Mouse (Mus musculus) layer of hippocampus, adult 2 months (tissue): Measurements from ENCODE around the gene Gm20696. TPM values are rescaled to one million over a fixed set of nuclear protein-coding genes. Genes with fewer than 3 reads are reported as not detected.

Experiments
- DNase-seq, 2 experiments: peaks; one replicate each; pipeline ENCODE4 v3.0.0; 2022; ENCODE audit warnings: low spot score in 2 of 2
- H3K27ac ChIP-seq: fragments of 200-600 bp; 2 replicates; pipeline ENCODE4 v1.8.1; 2022
- H3K4me3 ChIP-seq: fragments of 200-600 bp; 2 replicates; pipeline ENCODE4 v1.8.1; 2022; ENCODE audit warnings: mild to moderate bottlenecking
- CTCF ChIP-seq: fragments of 200-600 bp; conservative IDR thresholded peaks from 2 replicates; pipeline ENCODE4 v1.8.1; 2022; ENCODE audit warnings: antibody characterized with exemption, mild to moderate bottlenecking, moderate library complexity
- total RNA-seq, 2 experiments: library from RNA; stranded (reverse); gene quantifications; 2 replicates each; pipeline ENCODE4 v1.2.3; 2021

The Gm20696 gene
- total RNA-seq, 2 experiments from 2014 or later = 6.2 to 7.3 TPM

DNA sequence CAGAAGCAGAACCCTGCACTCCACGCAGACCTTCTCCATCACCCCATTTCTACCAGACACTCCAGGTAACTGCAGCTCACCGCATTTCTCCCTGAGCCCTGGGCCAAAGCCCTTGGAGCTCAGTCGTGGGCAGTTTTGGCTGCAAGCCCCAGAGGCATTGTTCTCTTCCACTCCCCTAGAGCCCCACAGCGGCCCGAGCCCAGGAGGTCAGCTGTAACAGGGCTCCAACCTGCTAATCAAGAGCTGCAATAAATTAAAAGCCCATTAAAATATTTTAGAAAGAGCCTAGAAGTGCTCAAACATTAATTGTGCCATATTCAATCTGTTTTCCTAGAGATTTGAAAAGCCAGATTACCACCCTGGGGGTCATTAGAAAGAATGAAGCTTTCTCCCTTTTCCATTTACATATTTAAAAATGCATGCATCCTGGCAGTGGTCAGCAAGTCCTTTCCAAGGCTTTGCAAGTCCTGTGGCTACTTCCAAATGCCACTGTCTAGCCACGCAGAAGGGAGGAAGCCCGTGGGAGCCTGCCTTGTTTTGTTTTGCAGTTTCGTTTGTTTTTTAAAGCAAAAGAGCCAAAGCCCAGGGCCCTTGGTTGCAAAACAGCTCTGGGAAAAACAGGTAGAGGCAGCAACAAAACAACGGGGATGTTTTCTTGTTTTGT, 227.3 kb downstream of the Gm20696 start:
- peak in 1 of 2 experiments; percentile 37 for DNase-seq
- no peak for TF ChIP-seq CTCF
- peak overlapping the region; percentile 79 for H3K27ac ChIP-seq
- H3K4me3 ChIP-seq = peak overlapping the region; percentile 7; the same call in 1 of the 2 replicates

DNA sequence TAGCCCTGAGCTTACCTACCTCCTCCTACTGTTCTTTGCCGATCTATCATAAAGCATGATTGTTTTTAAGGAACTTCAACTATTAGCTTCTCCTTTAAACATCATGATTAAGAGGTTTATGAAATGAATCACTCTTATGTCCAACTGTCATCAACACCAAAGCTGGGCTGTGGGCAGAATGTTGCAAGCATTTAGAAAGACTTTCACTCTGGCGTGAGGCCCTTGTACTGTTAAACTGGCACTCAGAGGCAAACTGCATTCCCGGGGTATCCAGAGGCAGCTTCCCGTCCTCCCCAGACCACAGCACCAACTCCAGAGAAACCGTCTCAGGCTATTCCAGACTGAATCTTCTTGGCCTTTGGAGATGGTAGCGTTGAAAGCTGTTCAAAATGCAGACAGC, 230.2 kb downstream of the Gm20696 start:
- no peak for TF ChIP-seq CTCF
- no peak for DNase-seq
- no peak overlapping the region for H3K4me3 ChIP-seq
- H3K27ac ChIP-seq = peak overlapping the region; percentile 25; the same call in 1 of the 2 replicates

DNA sequence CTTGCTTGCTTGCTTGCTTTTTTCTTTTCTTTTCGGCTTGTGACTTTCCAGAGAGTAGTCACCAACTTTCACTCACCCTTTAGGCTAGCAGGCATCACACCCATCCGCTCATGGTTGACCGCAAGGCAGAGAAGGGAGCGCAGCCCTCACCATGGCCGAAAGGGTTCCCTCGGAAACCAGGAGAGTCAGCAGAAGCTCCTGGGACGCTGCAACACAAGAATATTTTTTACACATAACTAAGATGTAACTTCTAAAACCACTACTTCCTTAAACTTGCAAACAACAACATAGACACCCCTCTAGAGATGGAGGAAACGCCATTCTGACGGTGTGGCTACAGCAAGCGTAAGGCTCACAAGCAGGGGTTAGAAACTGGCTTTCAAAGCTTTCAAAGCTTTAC, 231.5 kb downstream of the Gm20696 start:
- no peak for DNase-seq
- TF ChIP-seq CTCF = no peak
- no peak overlapping the region for H3K4me3 ChIP-seq
- no peak overlapping the region for H3K27ac ChIP-seq

DNA sequence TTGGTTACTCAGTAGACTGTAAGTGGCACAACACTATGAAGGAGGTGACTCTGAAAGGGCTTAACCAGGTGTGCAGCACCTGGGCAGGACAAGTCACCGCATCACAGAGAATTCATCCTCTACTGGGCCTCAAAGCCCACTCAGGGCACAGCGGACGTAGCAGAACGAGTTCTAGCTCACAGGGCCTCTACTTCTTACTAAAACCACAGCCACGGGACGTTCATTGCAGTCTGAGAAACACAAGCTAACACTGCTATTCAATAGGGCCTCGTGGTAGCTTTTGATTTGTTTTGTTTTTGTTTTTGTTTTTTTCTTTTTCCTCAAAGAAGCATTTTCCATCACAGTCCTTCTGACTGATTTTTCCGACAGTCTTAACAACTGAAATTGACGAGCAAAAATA, 233.6 kb downstream of the Gm20696 start:
- no peak overlapping the region; the same call in 1 of the 2 replicates for H3K27ac ChIP-seq
- no peak for DNase-seq
- TF ChIP-seq CTCF = no peak
- H3K4me3 ChIP-seq = no peak overlapping the region

DNA sequence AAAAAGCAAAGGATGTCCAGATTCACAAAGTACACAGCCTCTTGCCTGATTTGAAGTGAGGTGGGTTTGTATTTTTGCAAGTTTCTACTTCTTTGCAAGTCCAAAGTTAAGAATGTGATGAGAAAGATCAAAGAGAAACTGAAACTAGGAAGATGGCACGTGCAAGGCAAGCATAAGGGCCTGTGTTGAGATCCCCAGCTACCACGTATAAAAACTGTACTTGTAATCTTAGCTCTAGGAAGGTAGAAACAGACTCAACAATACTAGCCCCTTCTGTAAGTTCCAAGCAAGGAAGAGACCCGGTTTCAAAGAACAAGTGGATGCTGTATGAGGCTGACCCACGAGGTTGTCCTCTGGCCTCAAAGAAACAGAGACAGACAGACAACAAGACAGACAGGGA, 234.7 kb downstream of the Gm20696 start:
- no peak for TF ChIP-seq CTCF
- DNase-seq = no peak
- Histone ChIP-seq H3K27ac (no peak overlapping the region), H3K4me3 (no peak overlapping the region)

DNA sequence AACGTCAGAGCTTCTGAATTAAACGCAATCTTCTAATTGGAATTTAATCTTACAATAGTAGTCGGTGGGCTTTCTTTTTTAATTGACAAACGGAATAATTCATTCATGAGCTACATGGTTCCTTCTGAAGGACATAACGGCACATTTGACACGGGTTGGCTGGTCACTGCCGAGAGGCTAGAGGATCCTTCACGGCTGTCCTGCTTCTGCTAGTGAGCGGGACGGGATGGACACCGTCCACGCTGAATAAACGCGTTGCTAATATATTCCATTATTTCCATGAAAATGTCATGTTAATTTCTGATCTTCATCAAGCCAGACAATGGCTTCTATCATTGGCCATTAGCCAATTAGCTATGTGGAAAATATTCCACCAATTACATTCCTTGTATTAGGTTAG, 236.0 kb downstream of the Gm20696 start:
- Histone ChIP-seq H3K27ac (no peak overlapping the region), H3K4me3 (no peak overlapping the region)
- TF ChIP-seq CTCF = no peak
- no peak for DNase-seq

DNA sequence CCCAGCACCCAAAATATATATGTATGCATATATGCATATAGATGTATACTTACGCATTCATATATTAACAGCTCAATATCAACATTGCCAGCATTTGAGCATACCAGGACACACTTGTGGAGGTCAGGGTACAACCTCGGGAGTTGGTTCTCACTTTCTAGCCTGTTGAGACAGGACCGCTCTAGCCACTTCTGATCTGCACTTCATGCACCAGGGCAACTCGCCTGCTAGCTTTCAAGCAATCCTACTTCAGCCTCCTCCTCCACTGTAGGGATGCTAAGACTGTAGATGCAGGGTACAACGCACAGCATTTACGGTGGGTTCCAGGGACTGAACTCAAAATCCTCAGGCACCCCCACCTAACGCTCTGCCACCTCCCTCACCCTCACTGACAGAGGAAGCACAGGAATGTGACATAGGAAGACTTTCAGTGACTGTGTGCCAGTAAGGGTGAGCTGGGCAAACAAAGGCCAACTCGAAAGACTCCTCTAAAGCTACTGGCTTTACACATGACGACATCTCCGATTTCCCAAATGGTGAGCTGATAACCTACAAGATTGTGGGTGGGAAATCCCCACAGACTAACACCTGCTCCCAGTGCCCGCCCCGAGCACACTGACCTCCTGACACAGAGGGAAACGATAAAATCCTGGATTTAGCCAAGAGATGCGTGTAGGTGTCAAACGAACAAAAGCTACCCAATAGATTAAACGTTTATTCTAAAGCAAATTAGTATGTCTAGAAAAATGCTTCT, 237.0 kb downstream of the Gm20696 start:
- TF ChIP-seq CTCF = no peak
- Histone ChIP-seq H3K27ac (no peak overlapping the region), H3K4me3 (no peak overlapping the region)
- DNase-seq = no peak

DNA sequence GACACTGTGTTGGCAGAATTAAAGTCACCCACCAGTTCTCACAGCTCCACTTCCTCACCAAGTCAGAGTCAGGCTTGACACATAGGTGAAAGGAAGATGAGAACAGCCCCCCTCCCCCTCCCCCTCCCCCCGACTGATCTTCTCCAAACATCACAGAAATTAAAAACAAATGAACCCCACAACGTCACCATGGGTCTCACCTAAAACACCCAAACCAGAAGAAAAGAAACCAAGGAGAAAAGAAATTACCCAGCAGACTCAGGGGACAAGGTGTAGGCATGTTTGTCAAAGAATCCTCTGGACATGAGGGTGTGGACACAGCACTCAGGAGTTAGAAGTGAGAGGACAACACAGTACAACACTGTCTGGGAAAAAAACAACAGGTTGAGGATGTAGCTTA, 237.6 kb downstream of the Gm20696 start:
- Histone ChIP-seq H3K27ac (no peak overlapping the region), H3K4me3 (no peak overlapping the region)
- TF ChIP-seq CTCF = no peak
- DNase-seq = no peak

DNA sequence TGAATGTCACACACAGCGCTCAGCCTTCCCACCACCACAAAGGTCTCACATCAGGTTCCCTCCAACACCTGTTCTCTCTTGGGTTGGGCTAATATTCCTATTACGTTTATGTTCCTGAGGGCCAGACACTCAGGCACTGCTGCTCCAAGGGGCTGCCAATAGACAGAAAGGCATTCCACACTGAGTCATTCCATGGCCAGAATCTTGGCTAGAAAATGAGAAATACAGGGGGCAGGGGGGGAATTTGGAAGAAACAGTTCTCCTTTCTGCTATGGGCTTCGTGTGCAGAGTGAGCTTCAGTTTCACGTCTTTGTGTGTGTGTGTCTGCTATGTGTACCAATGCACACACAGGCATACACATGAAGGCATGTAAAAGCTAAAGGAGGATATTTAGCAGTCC, 239.3 kb downstream of the Gm20696 start:
- no peak overlapping the region for H3K27ac ChIP-seq
- no peak for TF ChIP-seq CTCF
- DNase-seq = no peak
- H3K4me3 ChIP-seq = no peak overlapping the region

DNA sequence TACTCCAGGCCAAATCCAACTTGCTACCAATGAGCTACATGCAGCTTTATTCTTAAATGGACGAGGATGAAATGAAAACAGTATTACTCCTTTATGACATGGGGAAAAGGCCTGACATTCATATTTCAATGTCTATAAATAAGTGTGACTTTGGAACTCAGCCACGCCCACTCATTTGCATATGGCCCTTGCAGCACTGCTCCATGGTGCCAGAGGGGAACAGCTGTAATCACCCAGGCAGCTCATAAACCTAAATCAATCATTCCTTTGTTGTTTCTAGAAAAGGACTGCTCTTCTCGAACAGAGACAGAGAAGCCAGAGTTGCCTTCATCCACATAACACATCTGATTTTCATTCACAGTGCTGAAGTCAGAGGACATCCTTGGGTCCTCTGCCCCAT, 241.6 kb downstream of the Gm20696 start:
- DNase-seq = no peak
- Histone ChIP-seq H3K27ac (no peak overlapping the region), H3K4me3 (no peak overlapping the region)
- TF ChIP-seq CTCF = no peak

DNA sequence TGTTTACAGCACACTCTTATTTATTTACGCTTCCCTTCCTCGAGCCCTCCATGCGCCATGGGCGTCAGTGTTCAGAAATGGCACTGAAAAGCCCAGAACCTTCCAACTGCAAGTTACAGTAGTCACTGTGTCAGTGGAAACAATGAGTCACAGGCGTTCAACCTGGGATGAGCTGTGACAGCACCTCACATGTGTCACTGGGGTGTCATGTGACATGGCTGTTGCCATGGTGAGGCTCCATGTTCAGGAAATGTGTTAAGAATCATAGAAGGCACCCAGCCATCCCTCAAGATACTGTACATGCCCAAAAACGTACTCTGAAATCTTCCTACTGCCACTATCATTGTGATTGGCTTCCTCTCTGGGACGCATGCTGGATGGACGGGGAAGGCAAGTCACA, 245.9 kb downstream of the Gm20696 start:
- Histone ChIP-seq H3K4me3 (no peak overlapping the region), H3K27ac (no peak overlapping the region)
- DNase-seq = no peak
- TF ChIP-seq CTCF = no peak

DNA sequence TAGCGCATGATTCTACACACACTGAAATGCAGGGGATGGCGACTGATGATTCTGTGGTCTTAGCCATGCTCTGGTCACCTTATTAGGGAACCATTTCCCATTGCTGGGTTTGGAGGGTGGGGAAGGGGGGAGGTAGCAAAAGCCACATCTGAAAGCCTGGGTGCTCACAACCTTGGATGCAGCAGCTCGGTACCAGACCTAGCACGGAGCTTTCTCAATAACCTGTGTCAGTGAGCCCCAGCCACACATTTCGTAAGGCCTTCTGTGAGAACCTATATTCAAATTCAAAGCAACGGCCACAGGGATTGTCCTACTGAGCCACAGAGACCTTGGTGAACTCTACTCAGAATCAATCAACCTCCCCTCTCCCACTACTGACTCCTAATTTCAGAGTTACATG, 254.0 kb downstream of the Gm20696 start:
- no peak overlapping the region for H3K27ac ChIP-seq
- DNase-seq = no peak
- no peak for TF ChIP-seq CTCF

DNA sequence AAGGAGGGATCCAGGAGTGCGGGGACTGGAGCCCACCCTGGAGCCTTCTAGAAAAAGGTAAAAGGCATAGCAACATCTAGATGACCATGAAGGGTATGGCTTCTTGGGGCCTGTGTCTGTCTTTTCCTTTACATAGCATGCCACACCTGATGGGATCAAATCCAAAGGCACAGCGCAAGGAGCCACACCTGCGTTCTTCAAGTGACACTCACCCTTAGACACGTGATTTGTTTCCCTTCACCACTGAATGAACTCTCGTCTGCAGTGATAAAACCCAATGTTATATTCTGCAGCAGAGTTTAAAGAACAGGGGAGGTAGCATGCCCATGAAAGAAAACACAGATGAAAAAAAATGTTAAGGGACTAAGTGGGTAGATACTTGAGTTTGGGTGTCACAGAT, 257.0 kb downstream of the Gm20696 start:
- Histone ChIP-seq H3K4me3 (no peak overlapping the region), H3K27ac (no peak overlapping the region)
- no peak for TF ChIP-seq CTCF
- DNase-seq = no peak

More for the DNA sequence above, 254.0 kb downstream of the Gm20696 start:
- H3K4me3 ChIP-seq = no peak overlapping the region

DNA sequence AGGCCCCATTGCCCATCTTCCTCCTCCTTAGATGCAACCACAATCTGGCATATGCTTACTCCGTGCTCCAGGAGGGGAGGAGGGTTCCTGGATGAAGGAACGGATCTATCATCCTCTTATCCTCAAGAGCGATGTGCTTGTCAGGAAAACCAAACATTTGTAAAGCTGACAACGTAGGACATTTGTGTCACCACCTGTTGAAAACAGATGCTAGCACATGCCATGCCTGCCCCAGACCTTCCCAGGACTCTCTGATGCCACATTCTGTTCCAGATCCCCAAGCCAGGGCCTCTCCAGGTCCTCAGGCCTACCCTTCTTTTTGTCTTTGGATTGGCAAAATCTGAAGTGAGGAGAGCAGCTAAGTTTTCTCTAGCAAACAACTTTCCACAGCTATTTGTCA, 257.7 kb downstream of the Gm20696 start:
- DNase-seq = no peak
- no peak for TF ChIP-seq CTCF
- H3K4me3 ChIP-seq = no peak overlapping the region
- H3K27ac ChIP-seq = no peak overlapping the region
